Mouse (Mus musculus): ENCODE measurements around the gene Adamts17. TPM values are rescaled to one million over a fixed set of nuclear protein-coding genes. Genes with fewer than 3 reads are reported as not detected.

The Adamts17 gene
- polyA plus RNA-seq, 1 experiment, result 4.2 TPM

GRCm38 (mm10) chr7:67062571-67062970, 223.0 kb downstream of the Adamts17 start:
- H3K27ac ChIP-seq (ENCODE audit: insufficient read depth, low read length), result no peak overlapping the region
- peaks cover 4% of the 10 kb centered on the region for H3K4me1 ChIP-seq (ENCODE audit: control insufficient read depth, insufficient read depth, low read length)
- TF ChIP-seq POLR2A (IDR thresholded peaks at IDR 0.05; ENCODE audit: extremely low read depth, insufficient read depth, low read length) (no peak), CTCF (IDR thresholded peaks at IDR 0.05; ENCODE audit: extremely low read depth, insufficient read depth, low read length) (no peak)
- H3K4me3 ChIP-seq (ENCODE audit: insufficient read depth, low read length), result no peak overlapping the region

- no peak overlapping the region for H3K27ac ChIP-seq (ENCODE audit: insufficient read depth, low read length)
These were observed 225.2 kb downstream of the Adamts17 start for GRCm38 (mm10) chr7:67064627-67065305.

GRCm38 (mm10) chr7:67065631-67066030, 226.1 kb downstream of the Adamts17 start:
- H3K4me3 ChIP-seq (ENCODE audit: insufficient read depth, low read length), result no peak overlapping the region
- H3K27ac ChIP-seq (ENCODE audit: insufficient read depth, low read length), result no peak overlapping the region
- H3K4me1 ChIP-seq (ENCODE audit: control insufficient read depth, insufficient read depth, low read length), result peaks cover 4% of the 10 kb centered on the region
- TF ChIP-seq CTCF (IDR thresholded peaks at IDR 0.05; ENCODE audit: extremely low read depth, insufficient read depth, low read length) (no peak), POLR2A (IDR thresholded peaks at IDR 0.05; ENCODE audit: extremely low read depth, insufficient read depth, low read length) (no peak)

More at GRCm38 (mm10) chr7:67064627-67065305, 225.2 kb downstream of the Adamts17 start:
- peaks cover 4% of the 10 kb centered on the region for H3K4me1 ChIP-seq (ENCODE audit: control insufficient read depth, insufficient read depth, low read length)
- TF ChIP-seq POLR2A (IDR thresholded peaks at IDR 0.05; ENCODE audit: extremely low read depth, insufficient read depth, low read length) (no peak), CTCF (IDR thresholded peaks at IDR 0.05; ENCODE audit: extremely low read depth, insufficient read depth, low read length) (no peak)
- H3K4me3 ChIP-seq (ENCODE audit: insufficient read depth, low read length), result no peak overlapping the region

- no peak overlapping the region for H3K27ac ChIP-seq (ENCODE audit: insufficient read depth, low read length)
- no peak for TF ChIP-seq POLR2A (IDR thresholded peaks at IDR 0.05; ENCODE audit: extremely low read depth, insufficient read depth, low read length)
- no peak for TF ChIP-seq CTCF (IDR thresholded peaks at IDR 0.05; ENCODE audit: extremely low read depth, insufficient read depth, low read length)
- no peaks in the 10 kb centered on the region for H3K4me1 ChIP-seq (ENCODE audit: control insufficient read depth, insufficient read depth, low read length)
- no peak overlapping the region for H3K4me3 ChIP-seq (ENCODE audit: insufficient read depth, low read length)
These were observed 232.6 kb downstream of the Adamts17 start for GRCm38 (mm10) chr7:67072015-67072685.

DNA sequence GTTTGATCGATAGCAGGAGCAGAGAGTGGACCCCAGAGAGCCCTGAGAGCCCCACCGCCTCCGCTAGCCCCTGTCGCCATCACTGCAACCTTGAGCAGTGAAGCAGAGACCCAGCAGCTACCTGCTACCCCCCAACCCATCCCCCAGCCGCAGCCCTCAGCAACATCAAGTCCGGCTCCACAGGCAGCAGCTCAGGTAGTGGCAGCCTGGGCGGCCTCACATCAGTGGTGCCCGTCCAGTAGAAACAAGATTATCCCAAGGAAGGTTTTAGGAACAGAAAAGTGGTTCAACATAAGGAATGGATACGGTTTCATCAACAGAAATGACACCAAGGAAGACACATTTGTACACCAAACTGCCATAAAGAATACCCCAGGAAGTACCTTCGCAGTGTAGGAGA, 243.2 kb downstream of the Adamts17 start:
- H3K4me1 ChIP-seq (ENCODE audit: control insufficient read depth, insufficient read depth, low read length), result no peaks in the 10 kb centered on the region
- H3K27ac ChIP-seq (ENCODE audit: insufficient read depth, low read length), result no peak overlapping the region
- TF ChIP-seq POLR2A (IDR thresholded peaks at IDR 0.05; ENCODE audit: extremely low read depth, insufficient read depth, low read length), result no peak
- no peak for TF ChIP-seq CTCF (IDR thresholded peaks at IDR 0.05; ENCODE audit: extremely low read depth, insufficient read depth, low read length)
- no peak overlapping the region for H3K4me3 ChIP-seq (ENCODE audit: insufficient read depth, low read length)

DNA sequence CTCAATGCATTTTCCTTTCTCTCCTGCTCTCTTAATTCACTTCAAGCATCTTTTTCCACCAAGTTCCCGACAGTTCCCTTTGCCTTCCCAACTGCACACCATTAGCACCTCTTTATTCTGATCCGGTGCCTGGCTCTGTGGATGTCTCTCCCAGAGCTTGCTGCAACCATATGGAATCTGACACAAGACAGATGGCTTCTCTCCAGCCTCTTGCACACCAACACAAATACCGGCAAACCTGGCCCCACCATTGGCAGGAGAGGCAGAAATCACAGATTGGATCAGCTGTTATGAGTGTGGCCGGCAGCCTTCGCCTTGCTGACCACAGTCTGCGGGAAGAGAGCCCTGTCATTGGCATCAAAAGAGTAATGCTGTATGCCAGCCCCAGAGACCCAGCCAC, 248.2 kb downstream of the Adamts17 start:
- TF ChIP-seq POLR2A (IDR thresholded peaks at IDR 0.05; ENCODE audit: extremely low read depth, insufficient read depth, low read length) (no peak), CTCF (IDR thresholded peaks at IDR 0.05; ENCODE audit: extremely low read depth, insufficient read depth, low read length) (no peak)
- no peaks in the 10 kb centered on the region for H3K4me1 ChIP-seq (ENCODE audit: control insufficient read depth, insufficient read depth, low read length)
- H3K4me3 ChIP-seq (ENCODE audit: insufficient read depth, low read length), result no peak overlapping the region
- no peak overlapping the region for H3K27ac ChIP-seq (ENCODE audit: insufficient read depth, low read length)

DNA sequence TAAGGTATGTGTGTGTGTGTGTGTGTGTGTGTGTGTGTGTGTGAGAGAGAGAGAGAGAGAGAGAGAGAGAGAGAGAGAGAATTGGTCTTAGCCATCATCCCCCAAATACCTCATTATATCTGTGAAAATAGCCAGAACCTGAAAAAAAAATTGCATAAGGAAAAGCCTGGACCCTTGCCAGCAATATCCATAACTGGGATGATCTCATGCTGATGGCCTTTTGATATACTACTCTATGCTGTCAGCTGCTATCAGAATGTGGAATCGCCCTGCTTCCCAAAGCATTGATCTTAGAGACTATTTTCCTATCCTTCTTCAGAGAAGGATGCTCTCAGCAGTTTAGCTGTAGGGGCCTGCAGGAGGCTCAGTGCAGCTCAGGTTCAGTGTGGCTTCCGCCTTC, 257.6 kb downstream of the Adamts17 start:
- no peak for TF ChIP-seq POLR2A (IDR thresholded peaks at IDR 0.05; ENCODE audit: extremely low read depth, insufficient read depth, low read length)
- no peak for TF ChIP-seq CTCF (IDR thresholded peaks at IDR 0.05; ENCODE audit: extremely low read depth, insufficient read depth, low read length)
- no peak overlapping the region for H3K27ac ChIP-seq (ENCODE audit: insufficient read depth, low read length)
- no peak overlapping the region for H3K4me3 ChIP-seq (ENCODE audit: insufficient read depth, low read length)
- no peaks in the 10 kb centered on the region for H3K4me1 ChIP-seq (ENCODE audit: control insufficient read depth, insufficient read depth, low read length)

DNA sequence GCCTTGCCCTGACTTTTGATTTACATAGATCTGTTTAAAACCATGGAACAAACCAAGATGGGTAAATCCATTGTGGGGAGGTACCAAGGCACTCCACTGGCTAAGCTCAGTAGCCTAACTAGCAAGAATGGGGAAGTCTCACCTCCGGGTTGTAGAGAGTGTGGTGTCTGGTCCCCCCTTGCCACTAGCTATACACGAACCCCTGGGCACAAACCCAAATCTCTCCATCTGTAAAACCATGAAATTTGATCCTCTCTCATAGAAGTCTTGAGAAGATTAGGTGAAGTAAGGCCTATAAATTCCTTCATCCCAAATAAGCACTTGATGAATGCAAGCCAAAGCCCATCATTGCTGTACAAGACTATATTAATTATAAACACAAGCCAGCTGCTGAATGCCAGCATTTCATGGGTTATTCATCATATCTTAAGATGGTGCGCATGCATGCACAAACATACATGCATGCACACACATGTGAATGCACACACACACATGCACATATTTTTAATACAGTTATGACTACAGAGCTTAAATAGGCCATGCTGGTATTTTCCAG, 262.0 kb downstream of the Adamts17 start:
- TF ChIP-seq POLR2A (IDR thresholded peaks at IDR 0.05; ENCODE audit: extremely low read depth, insufficient read depth, low read length), result no peak
- H3K4me3 ChIP-seq (ENCODE audit: insufficient read depth, low read length), result no peak overlapping the region
- H3K4me1 ChIP-seq (ENCODE audit: control insufficient read depth, insufficient read depth, low read length), result no peaks in the 10 kb centered on the region
- H3K27ac ChIP-seq (ENCODE audit: insufficient read depth, low read length), result no peak overlapping the region

DNA sequence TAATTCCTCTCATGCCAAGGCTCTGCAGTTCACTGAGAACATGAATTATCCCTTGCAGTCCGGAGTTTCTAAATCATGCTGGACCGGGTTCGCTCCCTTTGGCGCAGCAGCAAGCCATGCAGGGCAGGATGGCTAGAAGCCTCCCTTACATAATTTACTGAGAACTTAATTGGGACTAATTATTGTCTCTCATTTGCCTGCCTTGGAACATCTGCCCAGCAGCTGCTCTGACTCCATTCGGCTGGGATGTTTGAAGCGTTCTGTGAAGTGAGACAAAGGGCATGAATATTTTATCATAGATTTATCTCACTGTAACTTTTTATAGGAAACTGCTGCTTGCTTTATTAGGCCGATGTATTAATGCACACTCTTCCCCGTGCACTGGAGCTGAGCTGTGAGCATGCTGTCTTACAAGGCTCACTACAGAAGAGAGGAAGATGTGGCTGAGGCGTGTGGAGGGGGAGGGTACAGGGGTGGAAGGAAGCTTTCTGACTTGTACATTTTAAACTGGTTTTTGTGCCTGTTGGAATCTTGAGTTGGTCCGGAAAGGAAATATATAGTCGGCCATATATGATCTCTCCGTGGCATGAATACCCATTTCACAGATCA, 271.1 kb downstream of the Adamts17 start:
- Histone ChIP-seq H3K4me1 (ENCODE audit: control insufficient read depth, insufficient read depth, low read length) (0 out of 2 replicates have a peak, but pooled peaks cover 2% of the 10 kb centered on the region), H3K27ac (ENCODE audit: insufficient read depth, low read length) (no peak overlapping the region), H3K4me3 (ENCODE audit: insufficient read depth, low read length) (no peak overlapping the region)
- TF ChIP-seq POLR2A (IDR thresholded peaks at IDR 0.05; ENCODE audit: extremely low read depth, insufficient read depth, low read length) (no peak), CTCF (IDR thresholded peaks at IDR 0.05; ENCODE audit: extremely low read depth, insufficient read depth, low read length) (no peak)
